Mouse (Mus musculus) neural tube, embryonic 11.5 days (tissue): ENCODE results near the gene Olfr323. TPM values are rescaled to one million over a fixed set of nuclear protein-coding genes. Genes with fewer than 3 reads are reported as not detected.

Source experiments
- ATAC-seq: fragments of 200-750 bp; cut with Nextera tagmentation; 2 replicates; pipeline ENCODE4 v1.8.0; 2017; ENCODE audit warnings: moderate number of reproducible peaks, mild to moderate bottlenecking, moderate TSS enrichment, moderate library complexity; ENCODE audit not compliant: insufficient read depth, low FRiP score, low TSS enrichment
- DNase-seq: peaks from one replicate; pipeline ENCODE4 v3.0.0-alpha.2; 2015; ENCODE audit warnings: low spot score
- H3K27ac ChIP-seq: fragments of 300-500 bp; sonication (generic); 2 replicates; pipeline ENCODE4 v1.5.1; 2014; ENCODE audit warnings: low read depth, mild to moderate bottlenecking, low read length
- H3K27me3 ChIP-seq: fragments of 300-500 bp; sonication (generic); 2 replicates; pipeline ENCODE4 v1.6.1; 2014; ENCODE audit warnings: mild to moderate bottlenecking, low read length, mixed read lengths; ENCODE audit not compliant: control insufficient read depth, insufficient read depth
- H3K36me3 ChIP-seq: fragments of 300-500 bp; sonication (generic); 2 replicates; pipeline ENCODE4 v1.6.1; 2014; ENCODE audit warnings: mild to moderate bottlenecking, low read length, moderate library complexity, mixed read lengths; ENCODE audit not compliant: control insufficient read depth, insufficient read depth
- H3K4me1 ChIP-seq: fragments of 300-500 bp; sonication (generic); 2 replicates; pipeline ENCODE4 v1.6.1; 2014; ENCODE audit warnings: low read length, mixed read lengths; ENCODE audit not compliant: control insufficient read depth, insufficient read depth
- H3K4me2 ChIP-seq: fragments of 300-500 bp; sonication (generic); 2 replicates; pipeline ENCODE4 v1.6.1; 2014; ENCODE audit warnings: low read depth, mild to moderate bottlenecking, moderate library complexity
- H3K4me3 ChIP-seq: fragments of 300-500 bp; sonication (generic); 2 replicates; pipeline ENCODE4 v1.5.1; 2014; ENCODE audit warnings: low read depth, low read length
- H3K9ac ChIP-seq: fragments of 300-500 bp; sonication (generic); 2 replicates; pipeline ENCODE4 v1.6.1; 2014; ENCODE audit warnings: mild to moderate bottlenecking, low read length
- H3K9me3 ChIP-seq: fragments of 300-500 bp; sonication (generic); 2 replicates; pipeline ENCODE4 v1.6.1; 2016; ENCODE audit warnings: low read length; ENCODE audit not compliant: control insufficient read depth
- WGBS: fragments of 180-500 bp; shearing (Covaris S2); extraction: QIAGEN DNeasy Blood & Tissue Kit; methylation state at CpG from one replicate; pipeline ENCODE4 v1.1.7; 2014; 5-methylcytosine and 5-hydroxymethylcytosine counted together
- polyA plus RNA-seq: library from polyadenylated mRNA; unstranded; fragments of >200 nt; fragmentation: Nextera tagmentation; extraction: Ambion mirVana; gene quantifications from 2 replicates; pipeline ENCODE4 v1.2.1, GENCODE M21; 2014

The Olfr323 gene
- polyA plus RNA-seq, 1 experiment from 2014 or later, result not detected

GRCm38 (mm10) chr11:58607030-58607429 lies 23.3 kb downstream of the Olfr323 start:
- no peak overlapping the region for H3K4me2 ChIP-seq
- ATAC-seq (no peak), DNase-seq (no peak)
- no peaks in the 10 kb centered on the region for H3K4me1 ChIP-seq
- H3K27me3 ChIP-seq, result no peaks in the 10 kb centered on the region
- H3K9ac ChIP-seq, result no peak overlapping the region
- no peak overlapping the region for H3K4me3 ChIP-seq
- 85% methylated on average over 6 of the region's 6 CpGs for WGBS
- H3K36me3 ChIP-seq, result no peaks in the 10 kb centered on the region
- no peaks in the 10 kb centered on the region for H3K9me3 ChIP-seq
- H3K27ac ChIP-seq, result no peak overlapping the region

GRCm38 (mm10) chr11:58606177-58606919 lies 24.0 kb downstream of the Olfr323 start:
- no peak overlapping the region for H3K9ac ChIP-seq
- no peaks in the 10 kb centered on the region for H3K4me1 ChIP-seq
- WGBS, result 91% methylated on average over 12 of the region's 12 CpGs
- H3K4me2 ChIP-seq, result no peak overlapping the region
- no peaks in the 10 kb centered on the region for H3K9me3 ChIP-seq
- H3K4me3 ChIP-seq, result no peak overlapping the region
- no peak for ATAC-seq
- H3K27me3 ChIP-seq, result no peaks in the 10 kb centered on the region
- no peak overlapping the region for H3K27ac ChIP-seq
- DNase-seq, result no peak
- no peaks in the 10 kb centered on the region for H3K36me3 ChIP-seq

GRCm38 (mm10) chr11:58605228-58605627 lies 25.1 kb downstream of the Olfr323 start:
- Histone ChIP-seq H3K27ac (no peak overlapping the region), H3K4me3 (no peak overlapping the region), H3K9me3 (no peaks in the 10 kb centered on the region), H3K27me3 (no peaks in the 10 kb centered on the region), H3K4me1 (no peaks in the 10 kb centered on the region), H3K36me3 (no peaks in the 10 kb centered on the region), H3K9ac (no peak overlapping the region), H3K4me2 (no peak overlapping the region)
- no peak for ATAC-seq
- DNase-seq, result no peak
- 93% methylated on average over 3 of the region's 3 CpGs for WGBS

- DNase-seq, result no peak
- no peak overlapping the region for H3K9ac ChIP-seq
- no peaks in the 10 kb centered on the region for H3K36me3 ChIP-seq
- ATAC-seq, result no peak
- no peaks in the 10 kb centered on the region for H3K4me1 ChIP-seq
- no peaks in the 10 kb centered on the region for H3K9me3 ChIP-seq
- WGBS, result 85% methylated on average over 2 of the region's 2 CpGs
- H3K27ac ChIP-seq, result no peak overlapping the region
- H3K4me3 ChIP-seq, result no peak overlapping the region
- H3K27me3 ChIP-seq, result no peaks in the 10 kb centered on the region
- H3K4me2 ChIP-seq, result no peak overlapping the region
Observed at GRCm38 (mm10) chr11:58604688-58605087, 25.6 kb downstream of the Olfr323 start.

GRCm38 (mm10) chr11:58602800-58603560 lies 27.3 kb downstream of the Olfr323 start:
- Histone ChIP-seq H3K27me3 (no peaks in the 10 kb centered on the region), H3K27ac (no peak overlapping the region), H3K9ac (no peak overlapping the region), H3K4me2 (no peak overlapping the region), H3K36me3 (no peaks in the 10 kb centered on the region), H3K9me3 (no peaks in the 10 kb centered on the region), H3K4me1 (no peaks in the 10 kb centered on the region), H3K4me3 (no peak overlapping the region)
- 86% methylated on average over 6 of the region's 6 CpGs for WGBS
- ATAC-seq, result no peak
- DNase-seq, result no peak

- no peaks in the 10 kb centered on the region for H3K9me3 ChIP-seq
- H3K36me3 ChIP-seq, result no peaks in the 10 kb centered on the region
- H3K4me2 ChIP-seq, result no peak overlapping the region
- ATAC-seq (no peak), DNase-seq (no peak)
- no peak overlapping the region for H3K4me3 ChIP-seq
- no peaks in the 10 kb centered on the region for H3K27me3 ChIP-seq
- no peak overlapping the region for H3K27ac ChIP-seq
- no peak overlapping the region for H3K9ac ChIP-seq
- H3K4me1 ChIP-seq, result no peaks in the 10 kb centered on the region
Observed at GRCm38 (mm10) chr11:58602062-58602461, 28.2 kb downstream of the Olfr323 start.

- no peaks in the 10 kb centered on the region for H3K4me1 ChIP-seq
- H3K27ac ChIP-seq, result no peak overlapping the region
- no peak overlapping the region for H3K9ac ChIP-seq
- DNase-seq, result no peak
- H3K27me3 ChIP-seq, result no peaks in the 10 kb centered on the region
- no peaks in the 10 kb centered on the region for H3K36me3 ChIP-seq
- no peak overlapping the region for H3K4me2 ChIP-seq
- ATAC-seq, result no peak
- 88% methylated on average over 13 of the region's 13 CpGs for WGBS
- H3K4me3 ChIP-seq, result no peak overlapping the region
- H3K9me3 ChIP-seq, result no peaks in the 10 kb centered on the region
Observed at GRCm38 (mm10) chr11:58597837-58598236, 32.5 kb downstream of the Olfr323 start.

- Histone ChIP-seq H3K4me2 (no peak within 1 kb of the TSS), H3K4me1 (no peaks in the 10 kb centered on the region), H3K9ac (no peak within 1 kb of the TSS), H3K27me3 (no peaks in the 10 kb centered on the region), H3K9me3 (no peaks in the 10 kb centered on the region), H3K4me3 (no peak within 1 kb of the TSS), H3K36me3 (no peaks in the 10 kb centered on the region), H3K27ac (no peak within 1 kb of the TSS)
- DNase-seq (no peak), ATAC-seq (no peak)
- WGBS, result 80% methylated on average over 6 of the region's 6 CpGs
Observed at GRCm38 (mm10) chr11:58594814-58595213, 35.5 kb downstream of the Olfr323 start, which contains the start of gene Olfr324. Gene Olfr324 (plus strand): TSS chr11:58595114.
